Mouse (Mus musculus) hindbrain, embryonic 16.5 days (tissue): ENCODE measurements at regions not wholly inside any gene's neighbourhood (a gene's known extent, or its start where the extent isn't known, plus 50 kb on each side); places are given as distances from the start of the nearest gene placed in this dataset.
"Not testable (repeated sequence)": the region's sequence is repeated elsewhere in the genome, so short reads cannot be mapped to it uniquely, and the experiment has no call there.

ENCODE experiments used
- ATAC-seq: fragments of 200-750 bp; cut with Nextera tagmentation; 2 replicates; pipeline ENCODE4 v1.8.0; 2017; ENCODE audit warnings: moderate TSS enrichment, moderate library complexity
- H3K27ac ChIP-seq: fragments of 300-500 bp; sonication (generic); 2 replicates; pipeline ENCODE4 v1.5.1; 2014; ENCODE audit warnings: low read depth, mild to moderate bottlenecking, control low read depth, low read length, moderate library complexity
- H3K27me3 ChIP-seq: fragments of 300-500 bp; sonication (generic); replicated peaks from 2 replicates; pipeline ENCODE4 v1.6.1; 2014; ENCODE audit warnings: low read length; ENCODE audit not compliant: control insufficient read depth, insufficient read depth
- H3K36me3 ChIP-seq: fragments of 300-500 bp; sonication (generic); 2 replicates; pipeline ENCODE4 v1.6.1; 2014; ENCODE audit warnings: mild to moderate bottlenecking, low read length, moderate library complexity, mixed read lengths; ENCODE audit not compliant: control insufficient read depth, insufficient read depth
- H3K4me1 ChIP-seq: fragments of 300-500 bp; sonication (generic); 2 replicates; pipeline ENCODE4 v1.6.1; 2014; ENCODE audit warnings: low read depth, low read length; ENCODE audit not compliant: control insufficient read depth, insufficient read depth
- H3K4me2 ChIP-seq: fragments of 300-500 bp; sonication (generic); 2 replicates; pipeline ENCODE4 v1.6.1; 2014; ENCODE audit warnings: mild to moderate bottlenecking, low read length, control low read depth, moderate library complexity
- H3K4me3 ChIP-seq: fragments of 300-500 bp; sonication (generic); 2 replicates; pipeline ENCODE4 v1.5.1; 2014; ENCODE audit warnings: mild to moderate bottlenecking, low read length, control low read depth, moderate library complexity
- H3K9ac ChIP-seq: fragments of 300-500 bp; sonication (generic); 2 replicates; pipeline ENCODE4 v1.6.1; 2014; ENCODE audit warnings: low read depth, mild to moderate bottlenecking, control low read depth, low read length, moderate library complexity
- H3K9me3 ChIP-seq: fragments of 300-500 bp; sonication (generic); 2 replicates; pipeline ENCODE4 v1.6.1; 2014; ENCODE audit warnings: mild to moderate bottlenecking, low read length, moderate library complexity; ENCODE audit not compliant: control insufficient read depth
- WGBS: fragments of 180-500 bp; shearing (Covaris S2); extraction: QIAGEN DNeasy Blood & Tissue Kit; methylation state at CpG from one replicate; pipeline ENCODE4 v1.1.7; 2014; 5-methylcytosine and 5-hydroxymethylcytosine counted together

- no peak overlapping the region for H3K9ac ChIP-seq
- no peaks in the 10 kb centered on the region for H3K4me1 ChIP-seq
- H3K4me2 ChIP-seq: no peak overlapping the region
- no peaks in the 10 kb centered on the region for H3K36me3 ChIP-seq
- no peak overlapping the region for H3K4me3 ChIP-seq
- H3K27me3 ChIP-seq: no peaks in the 10 kb centered on the region
- 67% methylated on average over 2 of the region's 2 CpGs for WGBS
- H3K9me3 ChIP-seq: no peaks in the 10 kb centered on the region
- no peak for ATAC-seq
- no peak overlapping the region for H3K27ac ChIP-seq
Measured at GRCm38 (mm10) chr16:51048650-51049049, 457.7 kb upstream of the Ccdc54 start.

- Histone ChIP-seq H3K27me3 (no peaks in the 10 kb centered on the region), H3K4me1 (no peaks in the 10 kb centered on the region), H3K9ac (no peak overlapping the region), H3K4me3 (no peak overlapping the region), H3K36me3 (no peaks in the 10 kb centered on the region), H3K4me2 (no peak overlapping the region), H3K27ac (no peak overlapping the region), H3K9me3 (no peaks in the 10 kb centered on the region)
- WGBS: 65% methylated on average over 4 of the region's 4 CpGs
- no peak for ATAC-seq
Measured at GRCm38 (mm10) chr16:51048169-51048568, 457.2 kb upstream of the Ccdc54 start.

- Histone ChIP-seq H3K9ac (no peak overlapping the region), H3K4me3 (no peak overlapping the region), H3K27ac (no peak overlapping the region), H3K9me3 (no peaks in the 10 kb centered on the region), H3K4me2 (no peak overlapping the region), H3K36me3 (no peaks in the 10 kb centered on the region), H3K27me3 (no peaks in the 10 kb centered on the region), H3K4me1 (no peaks in the 10 kb centered on the region)
- no peak for ATAC-seq
- 91% methylated on average over 4 of the region's 4 CpGs for WGBS
Measured at GRCm38 (mm10) chr16:51041311-51041710, 450.4 kb upstream of the Ccdc54 start.

DNA sequence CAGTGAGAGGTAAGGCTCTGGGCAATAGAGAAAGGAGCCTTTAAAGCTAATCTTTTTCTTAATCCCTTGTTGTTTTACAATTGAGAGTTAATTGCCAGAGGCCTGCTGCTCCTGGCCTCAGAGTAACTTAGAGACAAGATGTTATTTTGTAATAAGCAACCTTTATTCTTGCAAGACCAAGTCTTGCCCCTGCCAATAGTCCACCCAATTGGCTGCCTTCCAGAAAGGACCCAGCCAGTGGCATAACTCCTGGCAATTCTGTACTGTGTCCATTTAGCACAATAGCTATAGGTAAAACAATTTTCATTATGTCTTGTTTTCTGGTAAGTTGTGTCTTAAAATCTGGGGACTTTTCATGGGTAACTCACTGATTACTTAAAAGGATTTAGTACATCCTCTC, 411.9 kb upstream of the Ccdc54 start:
- H3K4me2 ChIP-seq: no peak overlapping the region
- ATAC-seq: no peak
- no peaks in the 10 kb centered on the region for H3K4me1 ChIP-seq
- no peak overlapping the region for H3K27ac ChIP-seq
- no peaks in the 10 kb centered on the region for H3K9me3 ChIP-seq
- no peaks in the 10 kb centered on the region for H3K27me3 ChIP-seq
- H3K9ac ChIP-seq: no peak overlapping the region
- H3K36me3 ChIP-seq: no peaks in the 10 kb centered on the region
- no peak overlapping the region for H3K4me3 ChIP-seq

GRCm38 (mm10) chr16:50964395-50964794, 373.4 kb upstream of the Ccdc54 start:
- Histone ChIP-seq H3K4me3 (no peak overlapping the region), H3K9ac (no peak overlapping the region), H3K36me3 (no peaks in the 10 kb centered on the region), H3K27me3 (no peaks in the 10 kb centered on the region), H3K4me2 (no peak overlapping the region), H3K4me1 (no peaks in the 10 kb centered on the region), H3K27ac (no peak overlapping the region), H3K9me3 (no peaks in the 10 kb centered on the region)
- ATAC-seq: no peak
- 93% methylated on average over 2 of the region's 2 CpGs for WGBS

DNA sequence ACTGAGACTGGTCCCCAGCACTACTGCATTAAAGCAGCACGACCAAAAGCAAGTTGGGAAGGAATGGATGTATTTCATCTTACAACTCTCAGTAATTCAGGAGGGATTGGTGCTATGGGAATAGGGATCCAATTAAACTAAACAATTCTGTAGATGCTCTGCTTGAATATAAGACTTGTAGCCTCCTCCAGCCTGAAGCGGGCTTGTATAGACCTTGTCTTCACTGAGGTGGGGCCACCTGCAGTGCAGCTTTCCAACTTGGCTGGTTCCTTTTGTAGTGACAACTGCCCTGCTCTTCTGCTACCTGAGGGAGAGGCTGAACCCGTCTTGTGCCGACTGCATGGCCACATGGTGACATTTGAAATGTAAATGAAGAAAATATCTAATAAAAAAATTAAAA, 353.1 kb upstream of the Ccdc54 start:
- WGBS: 75% methylated on average over 4 of the region's 4 CpGs
- Histone ChIP-seq H3K4me1 (no peaks in the 10 kb centered on the region), H3K4me3 (no peak overlapping the region), H3K9me3 (no peaks in the 10 kb centered on the region), H3K4me2 (no peak overlapping the region), H3K27me3 (no peaks in the 10 kb centered on the region), H3K9ac (no peak overlapping the region), H3K27ac (no peak overlapping the region), H3K36me3 (no peaks in the 10 kb centered on the region)
- ATAC-seq: no peak

- ATAC-seq, H3K27ac ChIP-seq, H3K4me1 ChIP-seq, H3K27me3 ChIP-seq, H3K4me3 ChIP-seq, H3K9me3 ChIP-seq, H3K9ac ChIP-seq, H3K4me2 ChIP-seq, H3K36me3 ChIP-seq: not testable (repeated sequence)
- WGBS: 95% methylated on average over 6 of the region's 6 CpGs
Measured at GRCm38 (mm10) chr16:50943581-50943980, 352.6 kb upstream of the Ccdc54 start.

DNA sequence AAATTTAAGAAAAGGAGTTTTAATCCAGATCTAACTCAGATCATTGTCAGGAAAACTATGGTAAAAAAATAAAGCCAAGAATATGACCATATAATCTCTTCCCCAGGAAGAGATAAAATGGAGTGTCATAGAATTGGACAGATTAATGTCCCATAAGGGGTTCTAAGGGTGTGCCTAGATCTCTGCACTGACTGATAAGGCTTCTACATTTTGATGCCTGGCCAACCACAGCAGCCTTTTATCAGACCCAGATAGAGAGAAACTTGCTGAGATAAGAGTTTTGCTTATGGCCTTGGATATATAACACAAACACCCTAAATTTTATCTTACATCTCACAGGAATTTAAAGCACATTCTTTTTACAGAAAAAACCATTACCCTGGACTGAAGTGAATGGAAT, 351.3 kb upstream of the Ccdc54 start:
- no peaks in the 10 kb centered on the region for H3K9me3 ChIP-seq
- H3K4me2 ChIP-seq: no peak overlapping the region

GRCm38 (mm10) chr16:50939316-50939715, 348.4 kb upstream of the Ccdc54 start:
- no peak overlapping the region for H3K9ac ChIP-seq
- WGBS: 33% methylated on average over 6 of the region's 6 CpGs
- no peaks in the 10 kb centered on the region for H3K36me3 ChIP-seq
- no peak overlapping the region for H3K27ac ChIP-seq
- H3K27me3 ChIP-seq: no peaks in the 10 kb centered on the region
- H3K4me3 ChIP-seq: no peak overlapping the region
- H3K9me3 ChIP-seq: no peaks in the 10 kb centered on the region
- H3K4me2 ChIP-seq: no peak overlapping the region
- no peaks in the 10 kb centered on the region for H3K4me1 ChIP-seq
- ATAC-seq: no peak

More for the DNA sequence above, 351.3 kb upstream of the Ccdc54 start:
- Histone ChIP-seq H3K27me3 (no peaks in the 10 kb centered on the region), H3K36me3 (no peaks in the 10 kb centered on the region), H3K4me1 (no peaks in the 10 kb centered on the region), H3K4me3 (no peak overlapping the region), H3K9ac (no peak overlapping the region), H3K27ac (no peak overlapping the region)
- no peak for ATAC-seq

DNA sequence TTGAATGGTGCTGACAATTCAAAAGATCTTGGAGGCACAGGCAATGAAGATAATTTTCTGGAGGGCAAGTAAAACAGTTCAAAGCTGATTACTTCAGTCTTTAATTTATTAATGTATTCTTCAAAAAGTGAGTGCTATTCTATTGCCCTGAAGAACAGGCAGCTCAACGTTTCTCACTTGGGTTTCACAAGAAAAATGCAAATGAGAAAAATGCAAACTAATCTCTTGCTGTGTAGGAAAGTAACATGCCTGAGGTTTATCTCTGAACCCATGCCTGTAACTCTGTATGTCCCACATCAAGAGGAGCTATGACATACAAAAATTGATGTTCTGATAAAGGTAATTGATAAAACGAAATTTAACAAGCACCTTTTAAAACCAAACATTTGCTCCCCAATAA, 316.8 kb upstream of the Ccdc54 start:
- Histone ChIP-seq H3K27ac (no peak overlapping the region), H3K36me3 (no peaks in the 10 kb centered on the region), H3K4me1 (no peaks in the 10 kb centered on the region), H3K4me3 (no peak overlapping the region), H3K4me2 (no peak overlapping the region), H3K9me3 (no peaks in the 10 kb centered on the region), H3K9ac (no peak overlapping the region), H3K27me3 (no peaks in the 10 kb centered on the region)
- 34% methylated on average over 2 of the region's 2 CpGs for WGBS
- no peak for ATAC-seq
